In genomic region chr11:51867261-51867660, GRCm38 (mm10) we compare ENCODE assay signal across 16 mouse cellular contexts. TPM values are rescaled to one million over a fixed set of nuclear protein-coding genes. Genes with fewer than 3 reads are reported as not detected.
DNase-seq lines count a peak whose midpoint lies in the region; TF ChIP-seq lines count a peak whose summit lies in the region.
"Had no signal": no experiment of that assay in that cellular context is flagged by ENCODE, and none has a peak within 500 bp of the region (broad histone marks: within the 10 kb centered on the region; RNA-seq: fewer than 3 reads in every experiment).

No protein-coding gene starts in this region.

- peak; percentile 51 to 74 for DNase-seq in cerebellum, postnatal 10 days
- DNase-seq in cerebellum, adult 11 months = no peak
- DNase-seq in cerebellum, postnatal 14 days = peak; percentile 22 to 32
- DNase-seq in cerebellum, postnatal 36 days = no peak
- DNase-seq in left cerebral cortex, postnatal 4 days = peak; percentile 51
- DNase-seq in left cerebral cortex, adult 2 months (ENCODE audit: extremely low spot score in 1 of 2, low spot score in 2 of 2) = no peak
- DNase-seq: adrenal gland, adult 2 months; adrenal gland, adult 8-10 months; adrenal gland, postnatal 10 days; adrenal gland, postnatal 14 days; adrenal gland, postnatal 25 days; adrenal gland, postnatal 36 days; B cell, adult 2 months; cerebellum, adult 11-12 months; cerebellum, adult 18-20 months; cerebellum, adult 2 months had no signal

- TF ChIP-seq CTCF in left cerebral cortex, adult 2 months (IDR thresholded peaks at IDR 0.05) = no peak

- H3K4me3 ChIP-seq in left cerebral cortex, adult 2 months = no peak overlapping the region

- intact Hi-C loops in left cerebral cortex, postnatal 4 days (cut with DNase I) = no loop called here
- intact Hi-C loops in left cerebral cortex, adult 2 months (cut with DNase I) = no loop called here

- no peak overlapping the region for H3K27ac ChIP-seq in left cerebral cortex, adult 2 months

RNA-seq across cellular contexts. Expression of gene Jade2, which starts 9.8 kb away (rescaled TPM):
- 1 to 10 TPM; 2.5 to 3.0 TPM for total RNA-seq in left cerebral cortex, postnatal 4 days (2021)
- total RNA-seq in left cerebral cortex, adult 2 months (2021) = 10 to 100 TPM; 49.6 to 60.3 TPM

Comparison
In these comparisons a context has a peak if more than half of its experiments do, and no peak if none do; other contexts are left out.
1. DNase-seq: peak in cerebellum, postnatal 10 days (2 of 2), cerebellum, postnatal 14 days (2 of 2) and left cerebral cortex, postnatal 4 days (single experiment); none in cerebellum, adult 11 months (single experiment), cerebellum, postnatal 36 days (0 of 2) and left cerebral cortex, adult 2 months (0 of 2).
2. RNA of gene Jade2, which starts 9.8 kb away (total RNA-seq): 49.6 to 60.3 TPM in left cerebral cortex, adult 2 months; 2.5 to 3.0 TPM in left cerebral cortex, postnatal 4 days; every median in the first group is over 10 times any median in the second.